Mouse (Mus musculus) brown adipose tissue, adult 24 weeks (tissue): ENCODE data around the gene Ankrd52. TPM values are rescaled to one million over a fixed set of nuclear protein-coding genes. Genes with fewer than 3 reads are reported as not detected.

ENCODE experiments used
- polyA plus RNA-seq: library from polyadenylated mRNA; stranded (reverse); fragments of >200 nt; gene quantifications from 2 replicates; pipeline ENCODE4 v1.2.4, GENCODE M21; 2012; ENCODE audit not compliant: missing spikeins, insufficient read depth, insufficient read length

Gene Ankrd52
- polyA plus RNA-seq, 1 experiment, result 22.4 TPM

Other genes with a start within 250 kb of the Ankrd52 start
- gene Rbms2, start 196.8 kb upstream of the Ankrd52 start, polyA plus RNA-seq, result 93.3 and 95.4 TPM in 2 replicates
- 0.87 TPM in 1 of 2 replicates, not detected in the other for gene Gls2, start 182.7 kb upstream of the Ankrd52 start, polyA plus RNA-seq
- 7.8 and 10.0 TPM in 2 replicates for gene Spryd4, start 165.3 kb upstream of the Ankrd52 start, polyA plus RNA-seq
- gene Mip, start 151.3 kb upstream of the Ankrd52 start, polyA plus RNA-seq, result not detected in 2 replicates
- 3.6 and 5.3 TPM in 2 replicates for gene Timeless, start 145.1 kb upstream of the Ankrd52 start, polyA plus RNA-seq
- not detected in 2 replicates for gene Apon, start 123.0 kb upstream of the Ankrd52 start, polyA plus RNA-seq
- not detected in 2 replicates for gene Apof, start 108.4 kb upstream of the Ankrd52 start, polyA plus RNA-seq
- gene Stat2, start 106.6 kb upstream of the Ankrd52 start, polyA plus RNA-seq, result 5.4 and 5.5 TPM in 2 replicates
- not detected in 2 replicates for gene Il23a, start 78.4 kb upstream of the Ankrd52 start, polyA plus RNA-seq
- gene Pan2, start 73.8 kb upstream of the Ankrd52 start, polyA plus RNA-seq, result 5.9 and 8.9 TPM in 2 replicates
- 115 and 131 TPM in 2 replicates for gene Cnpy2, start 54.7 kb upstream of the Ankrd52 start, polyA plus RNA-seq
- 1,610 and 1,861 TPM in 2 replicates for gene Cs, start 39.4 kb upstream of the Ankrd52 start, polyA plus RNA-seq
- 122 and 173 TPM in 2 replicates for gene Coq10a, start 8.1 kb upstream of the Ankrd52 start, polyA plus RNA-seq
- not detected in 2 replicates for gene Slc39a5, start 24.1 kb downstream of the Ankrd52 start, polyA plus RNA-seq
- 67.1 and 87.6 TPM in 2 replicates for gene Nabp2, start 34.4 kb downstream of the Ankrd52 start, polyA plus RNA-seq
- gene Rnf41, start 34.5 kb downstream of the Ankrd52 start, polyA plus RNA-seq, result 15.1 and 17.1 TPM in 2 replicates
- 63.7 and 94.7 TPM in 2 replicates for gene Smarcc2, start 82.1 kb downstream of the Ankrd52 start, polyA plus RNA-seq
- 1,414 and 1,508 TPM in 2 replicates for gene Myl6, start 117.0 kb downstream of the Ankrd52 start, polyA plus RNA-seq
- gene Myl6b, start 121.6 kb downstream of the Ankrd52 start, polyA plus RNA-seq, result 13.5 and 24.5 TPM in 2 replicates
- 31.6 and 35.5 TPM in 2 replicates for gene Esyt1, start 148.8 kb downstream of the Ankrd52 start, polyA plus RNA-seq
- 4.7 TPM in 2 replicates for gene Zc3h10, start 170.7 kb downstream of the Ankrd52 start, polyA plus RNA-seq
- gene Rpl41, start 172.2 kb downstream of the Ankrd52 start, polyA plus RNA-seq, result 1,628 and 2,018 TPM in 2 replicates
- gene Pa2g4, start 188.9 kb downstream of the Ankrd52 start, polyA plus RNA-seq, result 36.0 and 56.8 TPM in 2 replicates
- 1.3 and 2.0 TPM in 2 replicates for gene Erbb3, start 212.5 kb downstream of the Ankrd52 start, polyA plus RNA-seq
- 292 and 473 TPM in 2 replicates for gene Rps26, start 249.6 kb downstream of the Ankrd52 start, polyA plus RNA-seq